Mouse (Mus musculus) embryo, embryonic 11 days (tissue): ENCODE data around the gene Rbm47.

ENCODE experiments used
- DNase-seq: peaks from one replicate; pipeline ENCODE4 v3.0.0-alpha.2; 2015

Rbm47 gene

GRCm38 (mm10) chr5:66083350-66083749 lies 89.6 kb downstream of the Rbm47 start:
- DNase-seq: peak; percentile 70

- no peak for DNase-seq
Observed at GRCm38 (mm10) chr5:66082229-66082572, 90.7 kb downstream of the Rbm47 start.

GRCm38 (mm10) chr5:66081443-66082228 lies 91.3 kb downstream of the Rbm47 start:
- DNase-seq: no peak

GRCm38 (mm10) chr5:66080529-66081220 lies 92.2 kb downstream of the Rbm47 start:
- DNase-seq: no peak

- DNase-seq: no peak
Observed at GRCm38 (mm10) chr5:66079358-66080179, 93.3 kb downstream of the Rbm47 start.

GRCm38 (mm10) chr5:66078491-66079012 lies 94.4 kb downstream of the Rbm47 start:
- DNase-seq: no peak

- no peak for DNase-seq
Observed at GRCm38 (mm10) chr5:66077416-66077815, 95.5 kb downstream of the Rbm47 start.

- DNase-seq: no peak
Observed at GRCm38 (mm10) chr5:66076685-66077301, 96.1 kb downstream of the Rbm47 start.

GRCm38 (mm10) chr5:66075906-66076305 lies 97.0 kb downstream of the Rbm47 start:
- no peak for DNase-seq

- DNase-seq: no peak
Observed at GRCm38 (mm10) chr5:66075032-66075488, 97.9 kb downstream of the Rbm47 start.

- DNase-seq: no peak
Observed at GRCm38 (mm10) chr5:66074235-66074634, 98.7 kb downstream of the Rbm47 start.

GRCm38 (mm10) chr5:66073604-66074164 lies 99.2 kb downstream of the Rbm47 start:
- no peak for DNase-seq

- no peak for DNase-seq
Observed at GRCm38 (mm10) chr5:66071722-66072121, 101.2 kb downstream of the Rbm47 start.

- no peak for DNase-seq
Observed at GRCm38 (mm10) chr5:66070350-66070749, 102.6 kb downstream of the Rbm47 start.

GRCm38 (mm10) chr5:66069470-66070144 lies 103.3 kb downstream of the Rbm47 start:
- DNase-seq: peak; percentile 62

- no peak for DNase-seq
Observed at GRCm38 (mm10) chr5:66069133-66069469, 103.8 kb downstream of the Rbm47 start.

GRCm38 (mm10) chr5:66068068-66068920 lies 104.6 kb downstream of the Rbm47 start:
- DNase-seq: no peak

- DNase-seq: no peak
Observed at GRCm38 (mm10) chr5:66067219-66067618, 105.7 kb downstream of the Rbm47 start.

- DNase-seq: no peak
Observed at GRCm38 (mm10) chr5:66062930-66063220, 110.0 kb downstream of the Rbm47 start.

GRCm38 (mm10) chr5:66062046-66062929 lies 110.6 kb downstream of the Rbm47 start:
- DNase-seq: no peak
